Mouse (Mus musculus): Measurements from ENCODE around the gene Rplp2. TPM values are rescaled to one million over a fixed set of nuclear protein-coding genes. Genes with fewer than 3 reads are reported as not detected.
"Not testable (repeated sequence)": the region's sequence is repeated elsewhere in the genome, so short reads cannot be mapped to it uniquely, and the experiment has no call there.

Gene Rplp2
- total and polyA plus RNA-seq, 2 experiments from 2014 or later = 249 to 839 TPM

DNA sequence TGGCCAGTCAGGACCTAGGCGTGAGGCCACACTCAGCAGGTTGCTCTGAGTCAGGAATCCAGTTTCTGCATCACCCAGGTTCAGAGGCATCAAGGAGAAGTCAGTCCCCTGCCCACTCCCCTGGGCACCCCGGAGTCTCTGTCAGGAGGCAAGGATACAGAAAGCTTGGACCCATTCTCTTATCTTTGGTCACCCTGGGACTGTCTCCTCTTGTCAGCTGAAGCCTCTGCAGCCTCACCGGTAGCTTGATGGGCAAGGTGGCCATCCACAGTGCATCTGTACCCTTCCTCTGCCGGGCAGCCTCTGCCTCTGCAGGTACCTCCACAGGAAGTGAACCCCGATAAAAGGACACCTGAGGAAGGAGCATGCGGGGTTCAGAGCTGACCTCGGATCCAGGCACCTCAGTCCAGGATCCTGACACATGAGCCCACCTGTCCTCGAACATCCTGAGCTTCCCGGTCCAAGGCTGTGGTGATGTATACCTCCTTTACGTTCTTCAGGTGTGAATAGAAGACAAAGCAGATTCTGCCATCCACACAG lies 8.0 kb upstream of the Rplp2 start:
- H3K9ac ChIP-seq (replicated peaks; ENCODE audit: low read length) = no peak overlapping the region
- ATAC-seq (no peak), DNase-seq (ENCODE audit: low spot score) (no peak)
- H3K36me3 ChIP-seq (ENCODE audit: insufficient read depth, low read length) = no peaks in the 10 kb centered on the region
- H3K9me3 ChIP-seq (ENCODE audit: low read length) = no peaks in the 10 kb centered on the region
- no peak overlapping the region for H3K27ac ChIP-seq
- H3K4me2 ChIP-seq (ENCODE audit: low read depth, low read length) = no peak overlapping the region
- no peaks in the 10 kb centered on the region for H3K27me3 ChIP-seq (ENCODE audit: insufficient read depth, low read length)
- no peak for TF ChIP-seq CTCF (IDR thresholded peaks at IDR 0.05; ENCODE audit: low read depth)
- WGBS = 96% methylated on average over 10 of the region's 10 CpGs
- H3K4me3 ChIP-seq (ENCODE audit: low read length) = no peak overlapping the region
- H3K4me1 ChIP-seq (ENCODE audit: insufficient read depth, low read length) = peaks cover 23% of the 10 kb centered on the region

DNA sequence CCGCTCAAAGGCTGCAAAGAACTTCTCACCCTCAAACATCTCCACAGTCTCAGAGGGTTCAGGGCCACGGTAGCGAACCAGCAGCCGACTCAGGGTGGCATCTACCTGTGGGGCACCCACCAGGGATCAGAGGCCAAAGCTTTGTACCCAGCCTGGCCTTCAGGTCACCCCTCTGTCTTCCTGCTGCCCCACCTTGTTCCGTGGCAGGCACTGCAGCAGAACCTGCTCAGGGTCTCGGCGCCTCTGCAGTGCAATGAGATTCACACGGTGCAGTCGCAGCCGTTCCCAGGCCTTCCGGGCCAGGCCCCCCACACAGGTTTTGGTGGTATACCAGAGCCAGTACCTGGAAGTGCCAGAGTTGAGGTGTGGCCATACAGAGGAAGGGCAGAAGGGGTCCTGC lies 7.4 kb upstream of the Rplp2 start:
- no peak for ATAC-seq
- H3K9ac ChIP-seq (replicated peaks; ENCODE audit: low read length) = no peak overlapping the region
- 98% methylated on average over 11 of the region's 11 CpGs for WGBS
- no peak overlapping the region for H3K4me3 ChIP-seq (ENCODE audit: low read length)
- no peaks in the 10 kb centered on the region for H3K9me3 ChIP-seq (ENCODE audit: low read length)
- peaks cover 21% of the 10 kb centered on the region for H3K4me1 ChIP-seq (ENCODE audit: insufficient read depth, low read length)
- H3K4me2 ChIP-seq (ENCODE audit: low read depth, low read length) = no peak overlapping the region
- TF ChIP-seq CTCF (IDR thresholded peaks at IDR 0.05; ENCODE audit: low read depth) = no peak
- H3K27ac ChIP-seq = no peak overlapping the region
- no peaks in the 10 kb centered on the region for H3K27me3 ChIP-seq (ENCODE audit: insufficient read depth, low read length)
- H3K36me3 ChIP-seq (ENCODE audit: insufficient read depth, low read length) = no peaks in the 10 kb centered on the region
- DNase-seq (ENCODE audit: low spot score) = no peak

DNA sequence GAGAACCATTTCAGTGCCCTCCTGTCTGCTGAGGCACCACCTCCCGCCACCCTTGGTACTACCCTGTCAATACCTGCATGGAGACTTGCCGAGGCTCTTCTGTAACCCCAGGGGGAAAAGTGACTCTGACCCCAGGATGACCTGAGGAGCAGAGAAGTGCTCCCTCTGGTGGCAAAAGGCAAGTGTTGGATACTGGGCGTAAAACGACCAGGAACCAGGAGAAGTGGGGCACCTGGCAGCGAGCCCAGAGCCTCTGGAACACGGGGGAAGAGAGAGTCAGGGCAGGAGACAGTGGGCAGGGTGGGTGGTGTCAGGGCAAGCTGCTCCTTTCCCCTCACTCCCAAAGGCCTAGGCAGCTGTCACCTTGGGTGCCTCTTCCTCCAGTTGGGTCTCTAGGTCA lies 6.6 kb upstream of the Rplp2 start:
- peaks cover 14% of the 10 kb centered on the region for H3K4me1 ChIP-seq (ENCODE audit: insufficient read depth, low read length)
- no peaks in the 10 kb centered on the region for H3K9me3 ChIP-seq (ENCODE audit: low read length)
- peak; percentile 80 for DNase-seq (ENCODE audit: low spot score)
- peak; percentile 78 for TF ChIP-seq CTCF (IDR thresholded peaks at IDR 0.05; ENCODE audit: low read depth)
- H3K4me2 ChIP-seq (ENCODE audit: low read depth, low read length) = no peak overlapping the region
- no peak for ATAC-seq
- H3K4me3 ChIP-seq (ENCODE audit: low read length) = no peak overlapping the region
- H3K27ac ChIP-seq = no peak overlapping the region
- no peaks in the 10 kb centered on the region for H3K36me3 ChIP-seq (ENCODE audit: insufficient read depth, low read length)
- WGBS = 32% methylated on average over 6 of the region's 6 CpGs
- no peaks in the 10 kb centered on the region for H3K27me3 ChIP-seq (ENCODE audit: insufficient read depth, low read length)
- H3K9ac ChIP-seq (replicated peaks; ENCODE audit: low read length) = no peak overlapping the region

DNA sequence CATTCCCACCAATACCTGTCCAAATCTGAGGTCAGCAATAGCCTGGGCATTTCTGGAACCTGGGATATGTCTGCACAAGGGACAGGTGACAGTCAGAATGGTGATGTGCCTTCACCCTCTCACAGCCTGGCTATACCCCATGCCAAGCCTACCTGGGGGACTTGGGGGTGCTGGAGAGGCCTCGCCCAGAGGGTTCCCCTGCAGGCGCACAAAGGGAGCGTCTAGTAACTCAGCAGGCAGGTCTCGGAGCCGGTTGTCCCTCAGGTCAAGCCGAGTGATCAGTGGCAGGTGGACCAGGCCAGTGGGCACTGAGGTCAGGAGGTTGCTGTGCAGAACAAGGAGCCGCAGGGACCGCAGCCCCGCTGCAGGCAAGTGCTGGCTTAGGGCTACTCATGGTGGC lies 5.7 kb upstream of the Rplp2 start:
- no peak for TF ChIP-seq CTCF (IDR thresholded peaks at IDR 0.05; ENCODE audit: low read depth)
- H3K27me3 ChIP-seq (ENCODE audit: insufficient read depth, low read length) = no peaks in the 10 kb centered on the region
- ATAC-seq (no peak), DNase-seq (ENCODE audit: low spot score) (no peak)
- H3K4me2 ChIP-seq (ENCODE audit: low read depth, low read length) = no peak overlapping the region
- WGBS = 87% methylated on average over 9 of the region's 9 CpGs
- H3K9me3 ChIP-seq (ENCODE audit: low read length) = no peaks in the 10 kb centered on the region
- H3K36me3 ChIP-seq (ENCODE audit: insufficient read depth, low read length) = no peaks in the 10 kb centered on the region
- H3K27ac ChIP-seq = no peak overlapping the region
- no peak overlapping the region for H3K9ac ChIP-seq (replicated peaks; ENCODE audit: low read length)
- H3K4me3 ChIP-seq (ENCODE audit: low read length) = no peak overlapping the region
- peaks cover 9% of the 10 kb centered on the region; the same call in 1 of the 2 replicates for H3K4me1 ChIP-seq (ENCODE audit: insufficient read depth, low read length)

DNA sequence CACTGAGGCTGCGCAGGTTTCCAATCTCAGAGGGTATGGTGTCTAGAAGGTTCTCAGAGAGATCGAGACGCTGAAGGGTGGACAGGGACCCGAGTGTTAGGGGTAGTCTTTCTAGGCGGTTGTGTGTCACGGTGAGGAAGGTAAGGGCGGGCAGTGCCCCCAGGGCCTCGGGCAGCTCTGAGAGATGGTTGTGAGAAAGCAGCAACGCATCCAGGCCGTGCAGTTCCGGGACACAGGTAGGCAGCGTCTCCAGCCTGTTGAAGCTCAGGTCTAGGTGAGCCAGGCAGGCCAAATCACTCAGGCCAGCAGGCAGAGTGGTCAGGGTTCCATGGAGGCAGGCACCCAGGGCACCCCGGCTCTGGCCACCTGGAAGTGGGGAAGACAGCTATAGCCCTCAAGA lies 5.0 kb upstream of the Rplp2 start:
- Histone ChIP-seq H3K4me2 (ENCODE audit: low read depth, low read length) (peak overlapping the region; percentile 60; the same call in 1 of the 2 replicates), H3K27ac (no peak overlapping the region), H3K9me3 (ENCODE audit: low read length) (no peaks in the 10 kb centered on the region), H3K27me3 (ENCODE audit: insufficient read depth, low read length) (no peaks in the 10 kb centered on the region), H3K4me3 (ENCODE audit: low read length) (no peak overlapping the region), H3K36me3 (ENCODE audit: insufficient read depth, low read length) (no peaks in the 10 kb centered on the region), H3K4me1 (ENCODE audit: insufficient read depth, low read length) (peaks cover 10% of the 10 kb centered on the region; the same call in 1 of the 2 replicates), H3K9ac (replicated peaks; ENCODE audit: low read length) (no peak overlapping the region)
- ATAC-seq (no peak), DNase-seq (ENCODE audit: low spot score) (no peak)
- no peak for TF ChIP-seq CTCF (IDR thresholded peaks at IDR 0.05; ENCODE audit: low read depth)
- WGBS = 94% methylated on average over 13 of the region's 13 CpGs

DNA sequence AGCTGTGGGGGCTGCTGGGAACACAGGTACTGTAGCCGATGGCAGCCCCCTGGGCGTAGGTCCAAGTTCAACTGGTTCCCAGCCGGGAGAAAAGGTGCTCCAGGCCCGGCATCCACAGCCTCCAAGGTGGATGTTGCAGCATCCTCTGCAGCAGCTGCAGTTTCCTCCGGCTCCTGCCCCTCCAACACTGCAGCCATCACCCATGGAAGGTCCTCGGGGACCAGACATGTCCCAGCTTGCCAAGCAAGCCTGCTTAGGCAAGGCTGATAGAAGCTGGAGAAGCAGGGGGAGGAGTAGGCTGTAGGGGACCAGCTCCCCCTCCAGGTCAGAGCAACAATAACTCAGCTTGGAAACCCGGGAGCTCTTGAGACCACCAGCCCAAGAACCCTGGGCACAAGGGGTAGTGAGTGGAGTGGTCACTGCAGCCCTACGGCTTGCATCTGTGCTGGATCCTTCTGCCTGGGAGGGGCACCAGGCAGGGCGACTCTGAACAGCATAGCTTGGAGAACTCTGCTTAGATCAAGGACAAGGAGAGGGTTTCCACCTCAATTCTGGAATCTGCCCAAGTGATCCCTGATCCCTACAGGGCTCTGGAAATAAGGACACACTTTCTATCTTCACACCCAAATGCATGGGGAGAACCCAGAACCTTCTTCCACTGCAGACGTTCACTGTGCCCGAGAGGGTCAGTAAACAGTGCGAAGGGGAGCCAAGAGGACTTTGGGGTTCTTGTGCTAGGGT lies 3.9 kb upstream of the Rplp2 start:
- Histone ChIP-seq H3K36me3 (ENCODE audit: insufficient read depth, low read length) (no peaks in the 10 kb centered on the region), H3K9ac (replicated peaks; ENCODE audit: low read length) (peak overlapping the region; percentile 30; the same call in 1 of the 2 replicates), H3K4me2 (ENCODE audit: low read depth, low read length) (peak overlapping the region; percentile 60), H3K4me3 (ENCODE audit: low read length) (peak overlapping the region; percentile 25), H3K27me3 (ENCODE audit: insufficient read depth, low read length) (no peaks in the 10 kb centered on the region), H3K9me3 (ENCODE audit: low read length) (no peaks in the 10 kb centered on the region), H3K4me1 (ENCODE audit: insufficient read depth, low read length) (peaks cover 13% of the 10 kb centered on the region), H3K27ac (no peak overlapping the region; the same call in 1 of the 2 replicates)
- TF ChIP-seq CTCF (IDR thresholded peaks at IDR 0.05; ENCODE audit: low read depth) = peak; percentile 57
- DNase-seq (ENCODE audit: low spot score) = peak; percentile 54
- WGBS = 21% methylated on average over 12 of the region's 12 CpGs
- no peak for ATAC-seq

DNA sequence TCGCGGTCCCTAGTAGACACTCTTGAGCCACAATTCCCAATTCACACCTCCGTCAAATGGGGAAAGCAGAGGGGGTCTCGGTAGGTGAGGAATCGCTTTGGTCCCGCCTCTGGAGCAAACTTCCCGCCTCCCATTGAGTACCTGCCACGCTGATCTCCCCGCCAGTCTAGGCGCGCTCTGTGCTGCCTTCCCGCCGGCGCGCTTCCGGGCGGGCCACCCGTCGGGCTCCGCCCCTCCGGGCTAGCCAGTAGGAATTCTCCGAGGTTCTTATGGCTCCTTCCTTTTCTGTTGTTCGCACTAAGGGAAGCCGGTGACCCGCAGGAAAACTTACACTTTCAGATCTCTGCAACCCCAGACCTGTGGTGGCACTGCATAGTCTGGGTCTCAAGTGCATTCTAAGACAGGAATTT lies 3.3 kb upstream of the Rplp2 start, which contains the start of gene Pidd1:
Gene Pidd1 (minus strand): TSS at position 198 of the 410 bp plus-strand sequence.
- Histone ChIP-seq H3K36me3 (ENCODE audit: insufficient read depth, low read length) (no peaks in the 10 kb centered on the region), H3K9me3 (ENCODE audit: low read length) (no peaks in the 10 kb centered on the region), H3K4me2 (ENCODE audit: low read depth, low read length) (peak within 1 kb of the TSS; percentile 60), H3K4me3 (ENCODE audit: low read length) (peak within 1 kb of the TSS; percentile 25), H3K9ac (replicated peaks; ENCODE audit: low read length) (peak within 1 kb of the TSS; percentile 30; the same call in 1 of the 2 replicates), H3K27me3 (ENCODE audit: insufficient read depth, low read length) (no peaks in the 10 kb centered on the region), H3K27ac (no peak within 1 kb of the TSS; the same call in 1 of the 2 replicates), H3K4me1 (ENCODE audit: insufficient read depth, low read length) (peaks cover 18% of the 10 kb centered on the region)
- ATAC-seq = no peak
- under 1% methylated on average over 25 of the region's 25 CpGs for WGBS
- DNase-seq (ENCODE audit: low spot score) = peak; percentile 65
- TF ChIP-seq CTCF (IDR thresholded peaks at IDR 0.05; ENCODE audit: low read depth) = no peak

DNA sequence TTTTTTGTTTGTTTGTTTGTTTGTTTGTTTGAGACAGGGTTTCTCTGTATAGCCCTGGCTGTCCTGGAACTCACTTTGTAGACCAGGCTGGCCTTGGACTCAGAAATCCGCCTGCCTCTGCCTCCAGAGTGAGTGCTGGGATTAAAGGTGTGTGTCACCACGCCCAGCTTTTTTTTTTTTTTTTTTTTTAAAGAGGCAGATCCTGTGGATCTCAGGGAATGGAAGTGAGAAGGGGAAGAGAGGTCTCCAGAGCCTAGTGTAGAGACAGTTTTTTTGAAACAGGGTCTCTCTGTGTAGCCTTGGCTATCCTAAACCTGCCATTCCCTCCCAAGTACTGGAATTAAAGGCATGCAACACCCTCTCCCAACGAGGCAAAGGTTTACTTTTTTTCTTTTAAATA lies 796 bp upstream of the Rplp2 start:
- peaks cover 18% of the 10 kb centered on the region for H3K4me1 ChIP-seq (ENCODE audit: insufficient read depth, low read length)
- peak overlapping the region; percentile 75 for H3K4me2 ChIP-seq (ENCODE audit: low read depth, low read length)
- H3K27ac ChIP-seq; DNase-seq (ENCODE audit: low spot score); H3K36me3 ChIP-seq (ENCODE audit: insufficient read depth, low read length); H3K9me3 ChIP-seq (ENCODE audit: low read length); H3K27me3 ChIP-seq (ENCODE audit: insufficient read depth, low read length); H3K9ac ChIP-seq (replicated peaks; ENCODE audit: low read length); ATAC-seq: not testable (repeated sequence)
- H3K4me3 ChIP-seq (ENCODE audit: low read length) = peak overlapping the region; percentile 73; the same call in 1 of the 2 replicates
- 83% methylated on average over 3 of the region's 3 CpGs for WGBS

All from hindbrain, postnatal 0 days (tissue).